Mouse (Mus musculus): ENCODE results near the gene Gm28372.

DNA sequence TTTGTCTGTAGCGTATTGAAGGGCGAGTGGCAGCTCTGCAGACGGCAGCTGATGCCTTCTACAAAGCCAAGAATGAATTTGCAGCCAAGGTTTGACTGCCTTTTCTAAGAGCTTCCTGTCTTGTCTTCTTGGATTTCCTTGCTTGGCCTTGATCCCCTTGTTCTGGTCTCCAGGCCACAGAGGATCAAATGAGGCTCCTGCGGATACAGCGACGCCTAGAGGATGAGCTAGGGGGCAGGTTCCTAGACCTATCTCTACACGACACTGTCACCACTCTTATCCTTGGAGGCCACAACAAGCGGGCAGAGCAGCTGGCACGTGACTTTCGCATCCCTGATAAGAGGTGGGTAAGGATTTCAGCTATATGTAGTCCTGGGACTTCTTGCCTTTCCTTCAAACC, 37.1 kb downstream of the Gm28372 start:
- TF ChIP-seq CTCF (IDR thresholded peaks at IDR 0.05; ENCODE audit: borderline replicate concordance, insufficient read depth, low read depth, low read length) (no peak), POLR2A (IDR thresholded peaks at IDR 0.05; ENCODE audit: borderline replicate concordance, insufficient read depth, low read length) (no peak)

Data from cerebellum, adult 2 months (tissue).